Mouse (Mus musculus) hindbrain, embryonic 14.5 days (tissue): Measurements from ENCODE around the gene Uhrf1bp1l. TPM values are rescaled to one million over a fixed set of nuclear protein-coding genes. Genes with fewer than 3 reads are reported as not detected.

Experiments
- ATAC-seq: fragments of 200-750 bp; cut with Nextera tagmentation; 2 replicates; pipeline ENCODE4 v1.8.0; 2017; ENCODE audit warnings: moderate number of reproducible peaks, mild to moderate bottlenecking, moderate TSS enrichment, moderate library complexity; ENCODE audit not compliant: low FRiP score
- DNase-seq: peaks from one replicate; pipeline ENCODE4 v3.0.0-alpha.2; 2015; ENCODE audit warnings: low spot score
- H3K27ac ChIP-seq: fragments of 300-500 bp; sonication (generic); 2 replicates; pipeline ENCODE4 v1.5.1; 2014; ENCODE audit warnings: mild to moderate bottlenecking, moderate library complexity
- H3K27me3 ChIP-seq: fragments of 300-500 bp; sonication (generic); 2 replicates; pipeline ENCODE4 v1.6.1; 2014; ENCODE audit warnings: mild to moderate bottlenecking, low read length, mixed read lengths; ENCODE audit not compliant: control insufficient read depth, insufficient read depth
- H3K36me3 ChIP-seq: fragments of 300-500 bp; sonication (generic); replicated peaks from 2 replicates; pipeline ENCODE4 v1.6.1; 2014; ENCODE audit not compliant: control insufficient read depth, insufficient read depth
- H3K4me1 ChIP-seq: fragments of 300-500 bp; sonication (generic); replicated peaks from 2 replicates; pipeline ENCODE4 v1.6.1; 2014; ENCODE audit warnings: antibody characterized with exemption, low read length, mixed read lengths; ENCODE audit not compliant: control insufficient read depth, insufficient read depth
- H3K4me2 ChIP-seq: fragments of 300-500 bp; sonication (generic); replicated peaks from 2 replicates; pipeline ENCODE4 v1.6.1; 2014; ENCODE audit warnings: mild to moderate bottlenecking, moderate library complexity
- H3K4me3 ChIP-seq: fragments of 300-500 bp; sonication (generic); replicated peaks from 2 replicates; pipeline ENCODE4 v1.5.1; 2014; ENCODE audit warnings: mild to moderate bottlenecking, low read length
- H3K9ac ChIP-seq: fragments of 300-500 bp; sonication (generic); 2 replicates; pipeline ENCODE4 v1.6.1; 2014
- H3K9me3 ChIP-seq: fragments of 300-500 bp; sonication (generic); 2 replicates; pipeline ENCODE4 v1.6.1; 2016; ENCODE audit warnings: low read length; ENCODE audit not compliant: control insufficient read depth
- WGBS: fragments of 180-500 bp; shearing (Covaris S2); extraction: QIAGEN DNeasy Blood & Tissue Kit; methylation state at CpG from one replicate; pipeline ENCODE4 v1.1.7; 2014; 5-methylcytosine and 5-hydroxymethylcytosine counted together
- polyA plus RNA-seq: library from polyadenylated mRNA; unstranded; fragments of >200 nt; fragmentation: Nextera tagmentation; extraction: Ambion mirVana; gene quantifications from 2 replicates; pipeline ENCODE4 v1.2.1, GENCODE M21; 2014

Uhrf1bp1l gene
- polyA plus RNA-seq, 1 experiment from 2014 or later, result 35.9 TPM

DNA sequence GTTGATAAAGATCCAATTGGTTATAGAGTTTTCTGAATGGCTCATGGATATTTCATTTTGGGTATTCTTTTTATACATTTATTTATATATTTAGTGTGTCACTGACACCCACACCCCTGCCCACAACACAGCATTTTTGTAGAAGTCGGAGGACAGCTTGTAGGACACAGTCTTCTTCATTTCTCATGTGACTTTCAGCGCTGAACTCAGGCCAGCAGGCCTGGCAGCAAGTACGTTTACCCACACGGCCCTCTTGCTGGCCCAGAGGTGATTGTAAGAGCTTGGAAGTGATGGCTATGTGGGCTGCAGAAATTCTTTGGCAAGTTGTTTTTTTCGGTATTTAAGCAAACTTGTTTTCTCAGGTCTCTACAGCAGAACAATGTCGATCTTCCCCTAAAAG lies 49.3 kb downstream of the Uhrf1bp1l start:
- H3K27me3 ChIP-seq, result no peaks in the 10 kb centered on the region
- ATAC-seq, result no peak
- H3K9ac ChIP-seq, result no peak overlapping the region
- H3K36me3 ChIP-seq, result peaks cover 11% of the 10 kb centered on the region
- no peak overlapping the region for H3K4me2 ChIP-seq
- no peak overlapping the region for H3K27ac ChIP-seq
- H3K9me3 ChIP-seq, result no peaks in the 10 kb centered on the region
- 93% methylated on average over 6 of the region's 6 CpGs for WGBS
- H3K4me1 ChIP-seq, result no peaks in the 10 kb centered on the region
- no peak overlapping the region for H3K4me3 ChIP-seq
- no peak for DNase-seq

DNA sequence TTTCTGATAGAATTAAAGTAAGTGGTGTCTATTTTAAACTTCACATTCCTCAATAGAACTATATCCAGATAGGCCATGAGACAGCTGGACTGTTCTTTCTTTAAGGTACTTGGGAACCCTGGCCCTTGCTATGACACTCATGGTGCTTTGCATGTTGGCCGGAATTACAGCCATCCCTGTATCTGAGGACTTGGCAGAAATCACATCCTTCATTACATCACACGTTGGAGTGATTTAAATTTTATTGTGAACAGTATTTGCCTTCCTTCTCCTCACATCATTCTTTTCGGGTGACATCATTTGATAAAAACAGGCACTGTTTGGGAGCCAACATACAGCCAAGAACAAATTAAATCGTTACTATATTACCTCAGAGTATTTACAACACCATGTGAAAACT lies 74.4 kb downstream of the Uhrf1bp1l start:
- no peak overlapping the region for H3K4me3 ChIP-seq
- no peaks in the 10 kb centered on the region for H3K4me1 ChIP-seq
- WGBS, result 91% methylated on average over 4 of the region's 4 CpGs
- no peak for ATAC-seq
- no peak overlapping the region for H3K4me2 ChIP-seq
- no peak overlapping the region for H3K9ac ChIP-seq
- no peaks in the 10 kb centered on the region for H3K27me3 ChIP-seq
- H3K36me3 ChIP-seq, result peaks cover 50% of the 10 kb centered on the region
- H3K9me3 ChIP-seq, result no peaks in the 10 kb centered on the region
- no peak overlapping the region for H3K27ac ChIP-seq
- no peak for DNase-seq

GRCm38 (mm10) chr10:89823906-89824305 lies 79.1 kb downstream of the Uhrf1bp1l start:
- Histone ChIP-seq H3K9ac (no peak overlapping the region), H3K4me2 (no peak overlapping the region), H3K36me3 (peaks cover 10% of the 10 kb centered on the region; the same call in 1 of the 2 replicates), H3K4me3 (no peak overlapping the region), H3K4me1 (no peaks in the 10 kb centered on the region), H3K27me3 (no peaks in the 10 kb centered on the region), H3K27ac (no peak overlapping the region), H3K9me3 (no peaks in the 10 kb centered on the region)
- 42% methylated on average over 2 of the region's 2 CpGs for WGBS
- DNase-seq, result peak; percentile 43
- ATAC-seq, result no peak; the same call in 1 of the 2 replicates

DNA sequence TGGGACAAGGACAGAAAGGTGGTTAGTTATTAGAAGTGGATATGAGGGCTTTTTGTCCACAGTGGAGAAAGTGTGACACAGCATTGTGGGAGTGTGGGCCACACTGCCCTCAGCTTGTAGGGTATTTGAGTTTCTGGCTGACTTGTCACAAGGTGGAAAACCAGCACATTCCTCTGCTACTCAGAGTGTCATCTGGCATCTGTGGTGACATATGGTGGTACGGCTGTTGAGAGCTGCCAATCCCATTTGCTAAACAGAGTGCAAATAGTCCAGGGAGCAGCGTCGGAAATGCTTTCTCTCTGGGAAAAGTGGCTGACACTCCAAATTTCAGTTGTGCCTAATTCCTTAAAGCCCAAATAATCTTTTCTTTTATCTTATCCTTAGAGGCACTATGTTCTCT lies 82.1 kb downstream of the Uhrf1bp1l start:
- H3K4me2 ChIP-seq, result no peak overlapping the region
- H3K9ac ChIP-seq, result no peak overlapping the region
- no peaks in the 10 kb centered on the region for H3K4me1 ChIP-seq
- no peaks in the 10 kb centered on the region for H3K9me3 ChIP-seq
- ATAC-seq, result no peak
- DNase-seq, result peak; percentile 41
- WGBS, result 65% methylated on average over 3 of the region's 3 CpGs
- no peaks in the 10 kb centered on the region for H3K36me3 ChIP-seq
- no peak overlapping the region for H3K27ac ChIP-seq
- no peaks in the 10 kb centered on the region for H3K27me3 ChIP-seq
- H3K4me3 ChIP-seq, result no peak overlapping the region

- no peak for ATAC-seq
Measured at GRCm38 (mm10) chr10:89832334-89832733, 87.5 kb downstream of the Uhrf1bp1l start.

DNA sequence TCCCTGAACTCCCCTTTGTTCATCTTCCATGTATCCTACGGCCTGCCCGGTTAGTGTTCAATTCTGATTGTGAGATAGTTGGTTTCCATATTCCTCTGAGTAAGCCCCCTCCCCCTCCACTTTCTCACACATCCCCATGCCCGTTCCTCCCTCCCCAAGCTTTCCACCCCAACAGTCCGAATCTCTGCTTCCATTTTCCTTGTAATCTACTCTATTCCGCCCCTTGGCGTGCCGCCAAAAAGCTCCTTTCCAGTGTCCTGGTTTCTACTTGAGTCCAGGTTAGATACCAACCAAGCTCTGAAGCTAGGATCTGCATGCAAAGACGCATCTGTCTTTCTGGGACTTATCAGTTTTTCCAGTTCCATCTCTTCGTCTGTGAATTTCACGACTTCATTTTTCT lies 88.4 kb downstream of the Uhrf1bp1l start:
- Histone ChIP-seq H3K36me3 (no peaks in the 10 kb centered on the region), H3K4me3 (no peak overlapping the region), H3K4me1 (no peaks in the 10 kb centered on the region), H3K9ac (no peak overlapping the region), H3K9me3 (no peaks in the 10 kb centered on the region), H3K4me2 (no peak overlapping the region), H3K27me3 (no peaks in the 10 kb centered on the region), H3K27ac (no peak overlapping the region)
- 84% methylated on average over 10 of the region's 10 CpGs for WGBS
- ATAC-seq (no peak), DNase-seq (no peak)

More at GRCm38 (mm10) chr10:89832334-89832733, 87.5 kb downstream of the Uhrf1bp1l start:
- DNase-seq, result no peak
- Histone ChIP-seq H3K9me3 (no peaks in the 10 kb centered on the region), H3K27ac (no peak overlapping the region), H3K36me3 (no peaks in the 10 kb centered on the region), H3K4me2 (no peak overlapping the region), H3K4me3 (no peak overlapping the region), H3K4me1 (no peaks in the 10 kb centered on the region), H3K9ac (no peak overlapping the region), H3K27me3 (no peaks in the 10 kb centered on the region)
- WGBS, result 74% methylated on average over 4 of the region's 4 CpGs

DNA sequence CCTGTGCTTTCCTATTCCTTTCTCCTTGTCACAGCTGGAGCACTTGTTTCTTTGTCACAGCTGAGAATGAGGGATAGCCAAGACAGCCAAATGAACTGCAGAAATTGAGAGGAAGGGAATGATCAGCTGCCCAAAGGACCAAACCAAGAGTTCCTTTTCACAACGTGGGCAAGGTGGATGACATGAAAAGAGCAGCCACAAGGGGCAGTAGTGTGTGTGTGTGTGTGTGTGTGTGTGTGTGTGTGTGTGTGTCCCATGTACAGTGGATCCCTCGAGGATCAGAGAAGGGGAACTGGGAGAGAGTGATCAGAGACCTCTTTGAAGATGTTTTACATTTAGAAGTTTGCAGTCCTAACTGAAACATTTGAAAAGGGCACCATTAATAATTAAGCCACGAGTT lies 92.7 kb downstream of the Uhrf1bp1l start:
- no peak overlapping the region for H3K4me2 ChIP-seq
- no peaks in the 10 kb centered on the region for H3K27me3 ChIP-seq
- no peaks in the 10 kb centered on the region for H3K4me1 ChIP-seq
- H3K36me3 ChIP-seq, result no peaks in the 10 kb centered on the region
- no peaks in the 10 kb centered on the region for H3K9me3 ChIP-seq
- DNase-seq, result no peak
- 44% methylated on average over 3 of the region's 3 CpGs for WGBS
- H3K27ac ChIP-seq, result no peak overlapping the region
- no peak for ATAC-seq
- H3K4me3 ChIP-seq, result no peak overlapping the region
- H3K9ac ChIP-seq, result no peak overlapping the region

DNA sequence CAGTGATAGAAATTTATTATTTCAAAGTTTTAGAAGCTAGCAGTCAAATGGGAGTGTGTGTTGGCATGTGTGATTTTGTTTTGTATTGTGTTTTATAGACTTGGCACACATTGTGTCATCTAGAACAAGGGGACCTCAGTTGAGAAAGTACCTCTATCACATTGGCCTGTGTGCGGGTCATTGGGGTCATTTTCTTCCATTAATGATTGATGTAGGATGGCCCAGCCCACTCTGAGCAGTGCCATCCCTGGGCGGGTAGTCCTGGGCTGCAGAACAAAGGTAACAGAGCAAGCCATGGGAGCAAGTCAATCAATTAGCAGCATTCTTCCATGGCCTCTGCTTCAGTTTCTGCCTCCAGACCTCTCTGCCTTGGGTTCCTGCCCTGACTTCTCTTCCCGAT lies 94.0 kb downstream of the Uhrf1bp1l start:
- no peaks in the 10 kb centered on the region for H3K36me3 ChIP-seq
- no peak overlapping the region for H3K27ac ChIP-seq
- DNase-seq (no peak), ATAC-seq (no peak)
- no peak overlapping the region for H3K9ac ChIP-seq
- no peak overlapping the region for H3K4me3 ChIP-seq
- no peaks in the 10 kb centered on the region for H3K27me3 ChIP-seq
- H3K4me1 ChIP-seq, result no peaks in the 10 kb centered on the region
- no peak overlapping the region for H3K4me2 ChIP-seq
- no peaks in the 10 kb centered on the region for H3K9me3 ChIP-seq
- WGBS, result 73% methylated on average over 3 of the region's 3 CpGs

- ATAC-seq, result no peak
- 93% methylated on average over 6 of the region's 6 CpGs for WGBS
- no peak overlapping the region for H3K27ac ChIP-seq
- H3K4me3 ChIP-seq, result no peak overlapping the region
- no peak for DNase-seq
- no peaks in the 10 kb centered on the region for H3K4me1 ChIP-seq
- no peak overlapping the region for H3K4me2 ChIP-seq
- H3K36me3 ChIP-seq, result no peaks in the 10 kb centered on the region
- H3K9me3 ChIP-seq, result no peaks in the 10 kb centered on the region
- H3K27me3 ChIP-seq, result no peaks in the 10 kb centered on the region
- H3K9ac ChIP-seq, result no peak overlapping the region
Measured at GRCm38 (mm10) chr10:89850951-89851350, 106.2 kb downstream of the Uhrf1bp1l start.

DNA sequence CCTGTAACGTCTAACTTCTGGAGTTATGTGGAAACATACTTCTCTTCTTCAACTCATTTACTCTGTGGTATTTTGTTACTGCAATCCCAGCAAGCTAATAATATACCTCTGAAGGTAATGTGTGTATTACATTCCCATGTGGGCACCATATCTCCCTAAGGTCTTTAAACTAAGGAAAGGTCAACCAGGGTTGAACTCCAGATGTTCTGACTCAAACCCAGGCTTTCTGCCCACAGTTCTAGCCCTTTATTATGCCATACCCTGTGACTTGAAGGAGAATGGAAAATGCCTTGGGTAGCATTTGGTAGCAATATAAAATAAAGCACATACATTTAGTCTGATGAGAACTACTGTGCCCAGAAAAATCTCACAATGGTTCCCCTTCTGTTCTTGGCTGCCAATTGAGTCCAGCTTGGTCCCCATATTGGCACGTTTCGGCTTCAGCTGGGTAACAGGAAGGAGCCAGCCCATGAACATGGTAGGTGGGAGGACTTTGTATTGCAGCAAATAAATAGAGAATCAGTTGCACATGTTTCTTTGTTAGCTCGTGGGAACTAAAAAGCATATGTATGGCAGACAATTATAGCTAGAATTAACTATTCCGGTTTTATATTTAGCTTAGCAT lies 110.6 kb downstream of the Uhrf1bp1l start:
- Histone ChIP-seq H3K36me3 (no peaks in the 10 kb centered on the region), H3K4me3 (no peak overlapping the region), H3K9me3 (no peaks in the 10 kb centered on the region), H3K4me1 (no peaks in the 10 kb centered on the region), H3K27ac (no peak overlapping the region), H3K27me3 (no peaks in the 10 kb centered on the region), H3K9ac (no peak overlapping the region), H3K4me2 (no peak overlapping the region)
- DNase-seq (no peak), ATAC-seq (no peak)
- 84% methylated on average over 5 of the region's 5 CpGs for WGBS
